Mouse (Mus musculus) embryo, embryonic 10 days (tissue): ENCODE data around the gene Gm8020.
"Not testable (repeated sequence)": the region's sequence is repeated elsewhere in the genome, so short reads cannot be mapped to it uniquely, and the experiment has no call there.

Source experiments
- DNase-seq: peaks from one replicate; pipeline ENCODE4 v3.0.0-alpha.2; 2015; ENCODE audit warnings: low spot score

The Gm8020 gene

DNA sequence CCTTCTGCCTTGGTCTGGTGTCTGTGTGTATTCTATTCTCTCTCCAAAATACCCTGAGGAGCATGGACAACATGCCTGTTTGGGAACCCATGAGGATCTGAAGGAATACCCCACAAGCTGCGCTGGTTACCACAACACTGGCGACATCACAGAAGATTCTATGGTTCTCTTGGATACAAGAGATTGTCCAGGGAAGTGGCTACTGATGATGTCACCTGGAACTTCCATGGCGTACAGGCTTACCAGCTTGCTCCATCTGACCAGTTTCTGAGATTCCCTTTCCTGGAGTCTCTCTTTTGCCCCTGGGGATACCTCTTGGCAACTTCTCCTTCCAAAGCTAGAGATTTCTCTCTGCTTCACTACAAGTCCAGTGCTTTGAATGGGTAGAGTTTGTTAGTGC lies at the start of gene Gm8020:
Gm8020 (minus strand) TSS at position 101 of the 400 bp plus-strand sequence.
- not testable (repeated sequence) for DNase-seq

DNA sequence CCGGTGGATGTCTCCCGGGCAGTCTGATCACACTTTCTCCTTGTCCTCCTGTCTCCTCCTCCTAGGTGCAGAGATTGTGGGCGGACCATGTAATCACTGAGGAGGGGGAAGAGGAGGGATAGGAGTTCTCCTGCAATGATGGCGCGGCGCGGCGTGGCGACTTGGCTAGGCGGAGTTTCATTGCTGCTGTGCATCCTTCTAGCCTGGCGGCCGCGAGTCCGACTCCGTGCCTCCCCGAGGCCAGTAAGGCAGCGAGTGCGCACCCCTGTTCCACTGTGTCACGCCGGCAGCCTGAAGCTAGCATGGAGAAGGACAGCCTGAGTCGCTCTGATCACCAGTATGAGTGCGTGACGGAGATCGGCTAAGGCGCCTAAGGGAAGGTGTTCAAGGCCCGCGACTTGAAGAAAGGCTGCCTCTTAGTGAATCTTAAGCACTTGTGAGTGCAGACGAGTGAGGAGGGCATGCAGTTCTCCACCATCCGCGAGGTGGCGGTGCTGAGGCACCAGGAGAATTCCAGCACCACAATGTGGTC lies 41.1 kb upstream of the Gm8020 start:
- not testable (repeated sequence) for DNase-seq

DNA sequence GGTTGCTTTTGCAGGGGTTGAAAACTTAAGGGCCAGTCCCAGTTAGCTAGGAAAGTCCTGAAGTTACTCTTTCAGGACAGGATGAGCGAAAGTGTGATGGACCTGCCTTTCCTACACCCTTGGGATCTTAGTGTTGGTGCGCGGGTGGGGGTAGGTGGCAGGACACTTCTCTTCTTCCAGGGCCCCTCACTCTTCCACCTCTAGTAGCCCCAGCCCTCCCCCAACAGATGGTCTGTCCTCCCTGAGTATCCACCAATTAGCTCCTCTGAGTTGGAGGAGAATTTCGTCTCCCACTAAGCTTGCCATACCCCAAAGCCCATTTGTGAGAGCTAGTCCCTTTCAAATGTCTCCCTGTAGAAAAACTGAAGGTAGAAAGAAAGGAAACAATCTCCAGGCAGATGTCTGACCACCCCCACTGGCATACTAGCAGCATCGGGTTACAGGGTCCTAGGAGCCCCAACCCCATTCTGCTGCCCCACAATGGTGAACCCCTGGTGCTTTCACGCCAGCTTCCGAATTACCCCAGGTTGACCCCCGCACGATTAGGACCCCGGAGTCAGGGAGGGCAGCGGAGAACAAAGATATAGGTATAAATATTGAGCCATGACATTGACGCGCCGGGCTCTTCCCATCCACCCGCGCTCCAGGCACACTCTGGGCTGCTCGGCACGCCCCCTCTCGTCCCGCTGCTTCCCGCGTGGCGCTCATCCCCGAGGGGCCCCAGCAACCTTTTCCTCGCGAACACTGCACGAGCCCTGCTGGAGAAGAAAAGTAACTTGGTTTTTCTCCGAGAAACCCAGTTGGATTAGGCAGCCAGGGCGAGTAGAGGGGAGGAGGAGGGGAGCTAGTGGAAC lies 40.4 kb upstream of the Gm8020 start:
- not testable (repeated sequence) for DNase-seq

DNA sequence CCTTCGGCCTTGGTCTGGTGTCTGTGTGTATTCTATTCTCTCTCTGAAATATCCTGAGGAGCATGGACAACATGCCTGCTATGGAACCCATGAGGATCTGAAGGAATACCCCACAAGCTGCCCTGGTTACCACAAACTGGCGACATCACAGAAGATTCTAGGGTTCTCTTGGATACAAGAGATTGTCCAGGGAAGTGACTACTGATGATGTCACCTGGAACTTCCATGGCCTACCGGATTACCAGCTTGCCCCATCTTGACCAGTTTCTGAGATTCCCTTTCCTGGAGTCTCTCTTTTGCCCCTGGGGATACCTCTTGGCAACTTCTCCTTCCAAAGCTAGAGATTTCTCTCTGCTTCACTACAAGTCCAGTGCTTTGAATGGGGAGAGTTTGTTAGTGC lies 22.0 kb upstream of the Gm8020 start, which contains the start of gene Gm8024:
Gm8024 (minus strand) TSS at position 101 of the 400 bp plus-strand sequence.
- not testable (repeated sequence) for DNase-seq

DNA sequence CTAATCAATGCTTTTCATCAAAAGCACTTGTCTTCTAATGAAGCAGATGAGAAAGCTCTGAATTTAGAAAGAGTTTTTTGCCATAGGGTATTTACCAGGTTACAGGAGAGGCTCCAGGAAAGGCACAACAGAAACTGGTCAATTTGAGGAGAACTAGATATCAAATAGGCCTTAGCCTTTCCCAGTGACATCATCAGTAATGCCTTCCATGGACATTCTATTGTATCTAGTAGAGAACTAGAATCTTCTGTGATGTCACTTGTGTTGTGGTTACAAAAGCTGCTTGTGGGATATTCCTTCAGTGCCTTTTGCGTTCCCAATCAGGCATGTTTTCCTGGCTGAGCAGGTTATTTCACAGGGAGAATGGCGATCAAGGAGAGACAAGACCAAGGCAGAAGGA lies 38.6 kb downstream of the Gm8020 start, which contains the start of gene Gm8011:
Gm8011 (plus strand) TSS at position 301 of the 400 bp plus-strand sequence.
- not testable (repeated sequence) for DNase-seq
